Mouse (Mus musculus): ENCODE data around the gene Tnks2. TPM values are rescaled to one million over a fixed set of nuclear protein-coding genes. Genes with fewer than 3 reads are reported as not detected.
"Not testable (repeated sequence)": the region's sequence is repeated elsewhere in the genome, so short reads cannot be mapped to it uniquely, and the experiment has no call there.

Tnks2 gene
- polyA plus RNA-seq, 1 experiment = 34.7 TPM

GRCm38 (mm10) chr19:36815396-36816271 lies 18.4 kb upstream of the Tnks2 start:
- Histone ChIP-seq H3K4me3 (ENCODE audit: insufficient read depth, low read depth, low read length) (no peak overlapping the region), H3K4me1 (ENCODE audit: control insufficient read depth, insufficient read depth, insufficient read length, low read length) (peaks cover 3% of the 10 kb centered on the region; the same call in 1 of the 2 replicates), H3K27ac (replicated peaks; ENCODE audit: low read depth, low read length) (no peak overlapping the region)

GRCm38 (mm10) chr19:36818141-36818885 lies 15.7 kb upstream of the Tnks2 start:
- Histone ChIP-seq H3K4me3 (ENCODE audit: insufficient read depth, low read depth, low read length) (peak overlapping the region; percentile 65), H3K27ac (replicated peaks; ENCODE audit: low read depth, low read length) (0 out of 2 replicates have a peak overlapping the region, but pooled peaks have one; percentile 29), H3K4me1 (ENCODE audit: control insufficient read depth, insufficient read depth, insufficient read length, low read length) (peaks cover 3% of the 10 kb centered on the region; the same call in 1 of the 2 replicates)

- Histone ChIP-seq H3K27ac (replicated peaks; ENCODE audit: low read depth, low read length) (no peak overlapping the region; the same call in 1 of the 2 replicates), H3K4me3 (ENCODE audit: insufficient read depth, low read depth, low read length) (no peak overlapping the region), H3K4me1 (ENCODE audit: control insufficient read depth, insufficient read depth, insufficient read length, low read length) (peaks cover 3% of the 10 kb centered on the region; the same call in 1 of the 2 replicates)
Measured at GRCm38 (mm10) chr19:36819199-36819598, 14.8 kb upstream of the Tnks2 start.

DNA sequence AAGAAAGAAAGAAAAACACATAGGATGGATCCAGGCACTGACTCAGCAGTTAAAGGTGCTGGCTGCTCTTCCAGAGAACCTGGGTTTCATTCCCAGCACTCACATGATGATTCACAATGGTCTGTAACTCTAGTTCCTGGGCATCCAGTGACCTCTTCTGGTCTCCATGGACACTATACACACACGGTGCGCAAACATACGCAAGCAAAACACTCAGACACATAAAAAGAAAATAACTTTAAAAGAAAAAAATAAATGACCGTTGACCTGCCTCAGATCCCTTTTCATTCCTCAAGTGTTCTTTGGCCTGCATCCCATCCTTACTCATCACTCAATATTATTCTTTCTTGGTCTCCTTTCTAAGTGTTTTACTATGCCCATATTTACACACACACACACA lies 13.6 kb upstream of the Tnks2 start:
- no peak overlapping the region for H3K4me3 ChIP-seq (ENCODE audit: insufficient read depth, low read depth, low read length)
- peaks cover 3% of the 10 kb centered on the region; the same call in 1 of the 2 replicates for H3K4me1 ChIP-seq (ENCODE audit: control insufficient read depth, insufficient read depth, insufficient read length, low read length)
- H3K27ac ChIP-seq (replicated peaks; ENCODE audit: low read depth, low read length) = no peak overlapping the region

GRCm38 (mm10) chr19:36821301-36821700 lies 12.7 kb upstream of the Tnks2 start:
- H3K4me1 ChIP-seq (ENCODE audit: control insufficient read depth, insufficient read depth, insufficient read length, low read length); H3K4me3 ChIP-seq (ENCODE audit: insufficient read depth, low read depth, low read length): not testable (repeated sequence)

DNA sequence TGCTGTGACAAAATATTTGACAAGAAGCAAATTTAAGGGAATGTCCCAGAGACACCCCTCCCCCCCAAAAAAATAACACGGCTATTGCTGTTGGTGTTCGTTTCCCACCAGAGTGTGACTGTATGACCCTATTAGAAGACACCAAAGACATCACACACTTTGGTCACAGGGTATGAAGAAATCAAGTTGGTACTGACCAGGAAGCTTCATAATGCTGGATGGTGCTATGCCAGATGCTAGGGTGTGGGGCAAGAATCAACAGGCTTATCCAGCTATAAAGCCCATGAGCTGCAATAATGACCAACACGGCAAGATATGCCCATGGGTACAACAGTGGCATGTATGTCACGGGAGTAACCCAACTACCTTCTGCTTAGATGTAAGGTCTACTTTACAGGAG lies 11.3 kb upstream of the Tnks2 start:
- H3K4me3 ChIP-seq (ENCODE audit: insufficient read depth, low read depth, low read length) = no peak overlapping the region
- no peak overlapping the region for H3K27ac ChIP-seq (replicated peaks; ENCODE audit: low read depth, low read length)
- peaks cover 3% of the 10 kb centered on the region; the same call in 1 of the 2 replicates for H3K4me1 ChIP-seq (ENCODE audit: control insufficient read depth, insufficient read depth, insufficient read length, low read length)

More at GRCm38 (mm10) chr19:36821301-36821700, 12.7 kb upstream of the Tnks2 start:
- not testable (repeated sequence) for H3K27ac ChIP-seq (replicated peaks; ENCODE audit: low read depth, low read length)

GRCm38 (mm10) chr19:36827650-36828049 lies 6.4 kb upstream of the Tnks2 start:
- Histone ChIP-seq H3K4me1 (ENCODE audit: control insufficient read depth, insufficient read depth, insufficient read length, low read length) (no peaks in the 10 kb centered on the region), H3K27ac (replicated peaks; ENCODE audit: low read depth, low read length) (no peak overlapping the region), H3K4me3 (ENCODE audit: insufficient read depth, low read depth, low read length) (no peak overlapping the region)

- no peak overlapping the region for H3K4me3 ChIP-seq (ENCODE audit: insufficient read depth, low read depth, low read length)
- H3K27ac ChIP-seq (replicated peaks; ENCODE audit: low read depth, low read length) = no peak overlapping the region
- peaks cover 4% of the 10 kb centered on the region; the same call in 1 of the 2 replicates for H3K4me1 ChIP-seq (ENCODE audit: control insufficient read depth, insufficient read depth, insufficient read length, low read length)
Measured at GRCm38 (mm10) chr19:36828322-36828721, 5.7 kb upstream of the Tnks2 start.

DNA sequence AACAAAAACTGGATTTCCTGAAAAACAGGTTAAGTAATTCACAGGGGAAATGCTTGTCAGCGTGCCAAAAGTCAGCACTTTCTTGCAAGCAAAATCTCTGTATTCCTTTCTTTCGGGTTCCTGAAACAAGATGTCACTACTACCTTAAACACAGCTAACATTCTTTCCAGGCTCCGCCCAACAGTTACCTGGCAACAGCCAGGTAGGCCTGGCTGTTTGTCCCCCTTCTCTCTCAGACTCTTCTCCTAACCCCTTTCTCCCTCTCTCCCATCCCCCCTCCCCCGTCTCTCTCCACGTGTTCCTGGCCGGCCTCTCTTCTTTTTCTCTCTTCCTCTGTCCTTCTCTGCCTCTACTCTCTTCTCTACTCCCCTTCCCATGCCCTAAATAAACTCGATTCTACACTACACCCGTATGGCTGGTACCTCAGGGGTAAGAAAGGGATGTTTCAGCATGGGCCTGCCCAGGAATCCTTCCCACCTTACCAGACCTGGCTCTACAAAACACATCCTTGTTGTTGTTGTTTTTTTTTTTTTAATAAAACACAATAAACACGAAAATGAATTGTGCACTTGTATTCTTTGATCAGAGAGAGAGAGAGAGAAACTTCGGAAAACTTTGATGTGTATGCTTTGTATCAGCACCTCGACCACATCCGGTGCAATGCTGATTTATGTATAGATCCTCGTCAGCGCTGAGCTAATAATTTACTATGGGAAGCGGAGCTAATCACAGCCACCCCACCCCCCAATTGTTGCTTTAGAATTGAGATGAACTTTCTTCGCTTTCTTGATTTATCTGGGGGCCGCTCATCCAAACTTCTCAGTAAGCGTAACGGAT lies 863 bp upstream of the Tnks2 start:
- peaks cover 9% of the 10 kb centered on the region for H3K4me1 ChIP-seq (ENCODE audit: control insufficient read depth, insufficient read depth, insufficient read length, low read length)
- H3K27ac ChIP-seq (replicated peaks; ENCODE audit: low read depth, low read length) = peak overlapping the region; percentile 92
- peak overlapping the region; percentile 86 for H3K4me3 ChIP-seq (ENCODE audit: insufficient read depth, low read depth, low read length)

GRCm38 (mm10) chr19:36834532-36835431 lies 750 bp downstream of the Tnks2 start:
- H3K4me3 ChIP-seq (ENCODE audit: insufficient read depth, low read depth, low read length) = peak overlapping the region; percentile 86
- H3K4me1 ChIP-seq (ENCODE audit: control insufficient read depth, insufficient read depth, insufficient read length, low read length) = peaks cover 11% of the 10 kb centered on the region
- H3K27ac ChIP-seq (replicated peaks; ENCODE audit: low read depth, low read length) = peak overlapping the region; percentile 83

GRCm38 (mm10) chr19:36836035-36836434 lies 2.0 kb downstream of the Tnks2 start:
- Histone ChIP-seq H3K4me1 (ENCODE audit: control insufficient read depth, insufficient read depth, insufficient read length, low read length) (peaks cover 14% of the 10 kb centered on the region), H3K4me3 (ENCODE audit: insufficient read depth, low read depth, low read length) (peak overlapping the region; percentile 44), H3K27ac (replicated peaks; ENCODE audit: low read depth, low read length) (no peak overlapping the region)

DNA sequence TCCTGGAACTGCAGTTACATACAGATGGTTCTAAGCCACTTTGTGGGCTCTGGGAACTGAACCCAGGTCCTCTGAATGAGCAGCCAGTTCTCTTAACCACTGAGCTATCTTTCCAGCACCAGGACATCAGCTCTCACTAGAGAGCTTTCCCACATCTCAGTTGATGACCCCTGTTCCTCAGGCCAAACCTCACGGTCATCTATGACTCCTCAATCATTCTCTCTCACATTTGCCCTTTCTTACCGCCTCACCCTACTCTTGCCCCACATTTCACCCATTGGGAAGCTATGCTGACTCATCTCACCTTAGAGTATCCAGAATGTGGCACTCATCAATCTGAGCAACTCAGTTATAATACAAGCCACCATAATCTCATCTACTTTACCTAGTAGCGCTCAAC lies 6.3 kb downstream of the Tnks2 start:
- H3K4me1 ChIP-seq (ENCODE audit: control insufficient read depth, insufficient read depth, insufficient read length, low read length) = peaks cover 13% of the 10 kb centered on the region
- H3K27ac ChIP-seq (replicated peaks; ENCODE audit: low read depth, low read length) = no peak overlapping the region

DNA sequence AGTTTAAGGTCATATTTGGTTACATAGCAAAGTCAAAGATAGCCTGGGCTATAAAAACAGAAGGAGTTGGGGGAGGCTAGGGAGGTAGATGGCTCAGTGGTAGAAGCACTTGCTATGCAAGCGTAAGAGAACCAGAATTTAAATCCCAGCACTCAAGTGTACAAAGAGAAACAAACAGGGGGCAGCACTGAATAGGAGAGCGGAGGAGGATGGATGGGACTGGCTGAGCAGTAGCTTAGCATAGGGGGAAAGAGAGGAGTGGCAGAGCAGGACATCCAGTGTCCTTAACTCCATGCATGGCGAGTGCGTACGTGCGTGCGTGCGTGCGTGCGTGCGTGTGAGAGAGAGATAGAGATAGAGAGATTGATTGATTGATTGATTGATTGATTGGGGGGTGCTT lies 9.8 kb downstream of the Tnks2 start:
- Histone ChIP-seq H3K4me3 (ENCODE audit: insufficient read depth, low read depth, low read length) (no peak overlapping the region), H3K27ac (replicated peaks; ENCODE audit: low read depth, low read length) (no peak overlapping the region), H3K4me1 (ENCODE audit: control insufficient read depth, insufficient read depth, insufficient read length, low read length) (peaks cover 6% of the 10 kb centered on the region)

More for the DNA sequence above, 6.3 kb downstream of the Tnks2 start:
- H3K4me3 ChIP-seq (ENCODE audit: insufficient read depth, low read depth, low read length) = no peak overlapping the region

DNA sequence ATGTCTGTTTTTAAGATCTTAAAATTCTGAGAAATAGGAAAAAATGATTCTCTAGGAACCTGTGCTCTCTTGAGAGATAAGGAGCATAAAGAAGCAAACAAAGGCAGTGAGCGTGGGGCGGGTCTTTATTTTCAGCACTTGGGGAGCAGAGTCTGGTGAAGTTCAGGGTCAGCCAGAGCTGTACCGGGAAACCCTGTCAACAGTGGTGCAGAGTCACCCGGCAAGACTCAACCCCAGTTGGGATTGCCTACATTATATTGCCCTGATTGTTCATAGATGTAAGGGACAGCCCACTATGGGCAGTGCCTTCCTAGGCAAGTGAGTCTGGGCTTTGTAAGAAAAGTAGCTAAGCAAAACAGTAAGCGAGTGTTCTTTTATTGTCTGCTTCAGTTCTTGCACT lies 11.9 kb downstream of the Tnks2 start:
- peaks cover 3% of the 10 kb centered on the region; the same call in 1 of the 2 replicates for H3K4me1 ChIP-seq (ENCODE audit: control insufficient read depth, insufficient read depth, insufficient read length, low read length)
- no peak overlapping the region for H3K4me3 ChIP-seq (ENCODE audit: insufficient read depth, low read depth, low read length)
- no peak overlapping the region for H3K27ac ChIP-seq (replicated peaks; ENCODE audit: low read depth, low read length)

Measured in brown adipose tissue, adult 24 weeks (tissue).